In genomic region chr7:109059536-109059935, GRCm38 (mm10) we compare ENCODE assay signal across 16 mouse cellular contexts.
"Had no signal": no experiment of that assay in that cellular context is flagged by ENCODE, and none has a peak within 500 bp of the region (broad histone marks: within the 10 kb centered on the region; RNA-seq: fewer than 3 reads in every experiment).

No protein-coding gene starts in this region.

- H3K9me3 ChIP-seq: neural tube, embryonic 13.5 days; neural tube, embryonic 15.5 days; stomach, embryonic 15.5 days had no signal

- DNase-seq: retina, postnatal 1 day; right cerebral cortex, adult 18-20 months; right cerebral cortex, postnatal 14 days; right cerebral cortex, postnatal 25 days; right cerebral cortex, postnatal 4 days; spleen, adult 18-20 months; thymus, adult 18-20 months; thymus, adult 2 months; thymus, postnatal 14 days; thymus, postnatal 25 days; thymus, postnatal 36 days; thymus, postnatal 4 days had no signal

- H3K27ac ChIP-seq: neural tube, embryonic 13.5 days; neural tube, embryonic 15.5 days; stomach, embryonic 15.5 days; stomach, postnatal 0 days had no signal

- H3K27me3 ChIP-seq: neural tube, embryonic 13.5 days; neural tube, embryonic 15.5 days; stomach, embryonic 15.5 days had no signal

- H3K36me3 ChIP-seq: stomach, embryonic 15.5 days had no signal

- H3K9ac ChIP-seq: neural tube, embryonic 13.5 days; neural tube, embryonic 15.5 days; stomach, embryonic 15.5 days had no signal

- H3K4me3 ChIP-seq: neural tube, embryonic 13.5 days; neural tube, embryonic 15.5 days; stomach, embryonic 15.5 days had no signal

- H3K4me1 ChIP-seq: neural tube, embryonic 13.5 days; neural tube, embryonic 15.5 days; stomach, embryonic 15.5 days had no signal
